Mouse (Mus musculus) forebrain, embryonic 10.5 days (tissue): Measurements from ENCODE around the gene Map3k4. TPM values are rescaled to one million over a fixed set of nuclear protein-coding genes. Genes with fewer than 3 reads are reported as not detected.

ENCODE experiments used
- DNase-seq: peaks from one replicate; pipeline ENCODE4 v3.0.0-alpha.2; 2017; ENCODE audit warnings: low spot score; ENCODE audit errors: extremely low spot score
- H3K27ac ChIP-seq: fragments of 300-500 bp; sonication (generic); 2 replicates; pipeline ENCODE4 v1.5.1; 2016; ENCODE audit warnings: mild to moderate bottlenecking
- H3K27me3 ChIP-seq: fragments of 300-500 bp; sonication (generic); 2 replicates; pipeline ENCODE4 v1.6.1; 2016; ENCODE audit warnings: mild to moderate bottlenecking; ENCODE audit not compliant: poor library complexity, severe bottlenecking
- H3K36me3 ChIP-seq: fragments of 300-500 bp; sonication (generic); replicated peaks from 2 replicates; pipeline ENCODE4 v1.6.1; 2016; ENCODE audit warnings: mild to moderate bottlenecking, moderate library complexity
- H3K4me1 ChIP-seq: fragments of 300-500 bp; sonication (generic); 2 replicates; pipeline ENCODE4 v1.6.1; 2016
- H3K4me3 ChIP-seq: fragments of 300-500 bp; sonication (generic); 2 replicates; pipeline ENCODE4 v1.5.1; 2016; ENCODE audit warnings: mild to moderate bottlenecking, moderate library complexity
- H3K9me3 ChIP-seq: fragments of 300-500 bp; sonication (generic); 2 replicates; pipeline ENCODE4 v1.6.1; 2016; ENCODE audit warnings: mild to moderate bottlenecking, moderate library complexity
- WGBS: fragments of 180-500 bp; shearing (Covaris S2); methylation state at CpG from one replicate; pipeline ENCODE4 v1.1.7; 2016; 5-methylcytosine and 5-hydroxymethylcytosine counted together
- polyA plus RNA-seq: library from polyadenylated mRNA; unstranded; fragments of >200 nt; fragmentation: Nextera tagmentation; extraction: Ambion mirVana; gene quantifications from 2 replicates; pipeline ENCODE4 v1.2.1, GENCODE M21; 2016

Gene Map3k4
- polyA plus RNA-seq, 1 experiment from 2014 or later, result 49.5 TPM

DNA sequence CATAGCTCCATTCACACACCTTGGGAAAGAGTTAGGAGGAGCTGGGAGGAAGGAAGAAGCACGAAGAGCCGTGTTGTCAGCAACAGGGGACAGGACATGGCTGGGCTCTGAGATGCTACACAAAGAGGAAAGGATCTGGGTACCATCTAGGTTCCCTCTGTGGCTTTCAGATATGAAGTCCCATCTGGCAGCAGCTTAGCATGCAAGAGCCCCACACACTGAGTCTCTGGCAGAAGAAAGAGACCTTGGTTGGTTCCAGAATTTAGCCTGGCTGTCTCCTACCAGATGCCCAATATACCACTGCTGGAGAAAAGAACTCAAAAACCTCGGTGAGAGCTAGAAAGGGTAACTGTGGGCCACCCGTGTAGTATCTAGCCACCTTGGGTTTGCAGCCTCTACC, 41.3 kb downstream of the Map3k4 start:
- H3K27ac ChIP-seq, result no peak overlapping the region
- H3K9me3 ChIP-seq, result no peaks in the 10 kb centered on the region
- 88% methylated on average over 4 of the region's 4 CpGs for WGBS
- no peak for DNase-seq
- peaks cover 41% of the 10 kb centered on the region for H3K36me3 ChIP-seq
- H3K4me1 ChIP-seq, result no peaks in the 10 kb centered on the region
- no peak overlapping the region for H3K4me3 ChIP-seq
- H3K27me3 ChIP-seq, result no peaks in the 10 kb centered on the region

DNA sequence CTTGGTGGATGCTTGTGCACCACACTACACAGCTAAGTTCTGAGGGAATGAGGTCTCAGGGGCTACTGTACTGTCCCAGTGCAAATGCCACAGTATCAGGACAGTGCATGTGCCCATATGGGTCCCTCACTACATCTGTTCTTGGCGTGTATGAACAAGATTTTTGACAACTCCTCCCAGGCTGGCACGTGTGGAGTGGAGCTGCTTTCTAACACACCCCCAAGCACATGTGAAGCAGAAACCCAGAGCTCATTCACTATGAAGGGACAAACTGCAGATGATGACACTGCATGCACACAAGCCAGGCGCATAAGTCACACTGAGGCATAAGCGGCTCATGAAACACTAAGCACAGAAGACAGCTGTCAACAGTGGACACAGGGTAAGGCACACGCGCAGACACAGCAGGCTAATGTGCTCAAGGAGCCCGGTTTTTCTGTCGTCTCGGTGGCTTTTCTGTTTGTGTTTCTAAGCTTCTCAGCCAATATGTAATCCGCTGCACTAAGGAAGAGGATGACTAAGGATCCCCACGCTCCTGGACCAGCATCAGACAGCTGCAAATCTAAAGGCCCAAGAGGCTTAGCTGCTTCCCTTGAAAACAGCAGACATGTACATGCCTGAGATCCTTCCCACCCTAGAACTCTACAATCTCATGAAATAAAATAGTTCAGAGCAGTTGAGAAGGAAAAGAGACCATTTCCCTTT, 41.9 kb downstream of the Map3k4 start:
- DNase-seq, result no peak
- no peak overlapping the region for H3K27ac ChIP-seq
- H3K9me3 ChIP-seq, result no peaks in the 10 kb centered on the region
- no peak overlapping the region for H3K4me3 ChIP-seq
- peaks cover 46% of the 10 kb centered on the region for H3K36me3 ChIP-seq
- H3K4me1 ChIP-seq, result no peaks in the 10 kb centered on the region
- 90% methylated on average over 11 of the region's 11 CpGs for WGBS
- no peaks in the 10 kb centered on the region for H3K27me3 ChIP-seq

DNA sequence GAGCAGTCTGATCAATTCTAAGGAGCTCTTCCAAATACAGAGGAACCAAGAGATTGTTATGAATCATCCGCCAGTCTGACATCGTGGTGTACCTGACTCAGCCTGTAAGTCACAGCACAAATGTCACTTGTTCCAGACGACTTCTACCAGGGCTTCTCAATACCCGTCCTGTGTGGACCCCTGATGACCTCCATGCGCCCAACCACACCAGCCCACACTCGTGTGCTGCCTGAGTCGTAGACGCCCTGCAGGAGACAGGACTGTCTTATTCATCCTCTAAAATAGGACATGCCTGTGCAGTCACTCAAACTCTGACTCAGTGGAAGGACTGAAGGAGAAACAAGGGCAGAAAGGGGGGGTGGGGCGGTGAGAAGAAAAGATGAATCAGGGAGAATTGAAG, 42.8 kb downstream of the Map3k4 start:
- no peak overlapping the region for H3K27ac ChIP-seq
- H3K4me3 ChIP-seq, result no peak overlapping the region
- 87% methylated on average over 9 of the region's 9 CpGs for WGBS
- H3K36me3 ChIP-seq, result peaks cover 55% of the 10 kb centered on the region
- H3K4me1 ChIP-seq, result no peaks in the 10 kb centered on the region
- no peak for DNase-seq
- H3K27me3 ChIP-seq, result no peaks in the 10 kb centered on the region
- no peaks in the 10 kb centered on the region for H3K9me3 ChIP-seq

DNA sequence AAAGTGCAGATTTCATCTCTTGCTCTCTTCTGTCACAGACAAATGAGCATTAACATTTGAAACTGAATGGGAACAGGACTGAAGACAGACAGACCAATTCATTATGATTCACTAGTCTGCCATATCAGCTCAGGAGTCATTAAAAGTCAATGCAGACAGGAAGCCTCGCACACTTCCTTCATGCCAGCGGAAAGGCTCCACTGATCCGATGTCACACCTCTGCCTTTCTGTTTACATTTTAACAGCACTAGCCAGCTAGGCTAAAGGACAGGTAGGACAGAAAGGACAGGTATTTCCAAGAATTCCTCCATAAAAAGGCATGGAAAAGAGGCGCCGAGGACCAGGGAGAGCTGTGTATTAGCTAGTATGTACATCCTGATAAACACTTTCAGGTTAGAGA, 45.6 kb downstream of the Map3k4 start:
- Histone ChIP-seq H3K4me3 (no peak overlapping the region), H3K36me3 (peaks cover 78% of the 10 kb centered on the region), H3K4me1 (no peaks in the 10 kb centered on the region), H3K27me3 (no peaks in the 10 kb centered on the region), H3K27ac (no peak overlapping the region), H3K9me3 (no peaks in the 10 kb centered on the region)
- no peak for DNase-seq
- 92% methylated on average over 5 of the region's 5 CpGs for WGBS

DNA sequence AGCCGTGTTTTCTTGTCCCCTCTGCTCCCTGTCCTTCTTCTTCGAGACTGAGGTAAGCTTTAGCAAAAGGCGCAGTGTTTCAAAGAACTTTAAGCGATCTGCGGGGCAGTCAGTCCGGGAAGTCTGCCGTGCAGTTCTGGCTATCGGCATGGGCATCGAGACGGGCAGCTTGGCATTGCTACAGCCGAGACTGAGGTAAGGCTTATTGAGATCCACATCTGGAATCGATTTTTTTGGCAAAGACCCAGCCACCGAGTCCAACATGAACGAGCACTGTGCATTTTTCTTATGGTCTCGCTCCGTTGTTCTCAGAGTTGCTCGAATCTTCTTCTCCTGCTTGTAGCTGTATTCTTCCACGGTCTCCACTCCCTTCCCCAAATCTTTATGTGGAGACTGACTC, 46.8 kb downstream of the Map3k4 start:
- H3K36me3 ChIP-seq, result peaks cover 70% of the 10 kb centered on the region
- H3K27ac ChIP-seq, result no peak overlapping the region
- no peak for DNase-seq
- H3K4me3 ChIP-seq, result no peak overlapping the region
- no peaks in the 10 kb centered on the region for H3K9me3 ChIP-seq
- WGBS, result 95% methylated on average over 18 of the region's 18 CpGs
- no peaks in the 10 kb centered on the region for H3K27me3 ChIP-seq
- H3K4me1 ChIP-seq, result peaks cover 3% of the 10 kb centered on the region; the same call in 1 of the 2 replicates

DNA sequence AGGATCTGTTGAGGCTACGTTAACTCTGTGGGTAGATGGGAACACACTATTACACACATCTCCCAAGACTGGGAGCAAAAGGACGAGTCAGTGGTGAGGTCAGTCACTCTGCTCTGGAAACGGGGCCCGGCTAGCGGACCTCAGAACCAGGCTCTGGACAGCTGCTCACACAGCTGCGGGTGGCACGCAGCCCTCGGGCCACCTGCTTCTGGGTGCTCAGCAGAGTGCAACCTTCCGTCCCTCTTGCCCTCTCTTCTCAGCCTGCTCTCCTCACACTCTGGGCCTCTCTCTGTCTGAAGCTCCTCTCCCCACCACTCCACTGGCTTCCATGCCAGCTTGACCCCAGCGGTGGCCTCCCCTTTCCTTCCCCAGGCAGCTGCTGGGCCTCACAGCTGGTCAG, 50.1 kb downstream of the Map3k4 start:
- Histone ChIP-seq H3K27me3 (no peaks in the 10 kb centered on the region), H3K36me3 (peaks cover 58% of the 10 kb centered on the region), H3K9me3 (no peaks in the 10 kb centered on the region), H3K4me3 (no peak overlapping the region), H3K27ac (peak overlapping the region; percentile 21; the same call in 1 of the 2 replicates), H3K4me1 (peaks cover 14% of the 10 kb centered on the region)
- 87% methylated on average over 10 of the region's 10 CpGs for WGBS
- no peak for DNase-seq

DNA sequence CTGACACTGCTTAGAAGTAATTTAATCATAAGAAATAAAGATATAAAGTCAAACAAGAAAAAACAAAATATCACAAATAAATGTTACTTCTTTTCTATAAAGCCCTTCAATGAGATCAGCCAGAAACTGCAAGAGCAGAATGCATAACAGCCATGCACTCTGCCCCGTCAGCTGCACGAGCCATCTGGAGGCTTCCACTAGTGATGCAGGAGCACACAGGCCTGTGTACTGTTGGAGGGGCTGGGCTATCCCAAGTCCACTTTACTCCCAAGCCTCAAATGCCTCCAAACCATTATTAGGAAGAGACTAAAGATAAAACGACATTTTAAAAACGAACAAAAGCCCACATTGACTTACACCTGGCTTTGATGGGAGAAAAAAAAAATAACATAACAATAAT, 50.5 kb downstream of the Map3k4 start:
- no peak overlapping the region for H3K27ac ChIP-seq
- H3K4me1 ChIP-seq, result peaks cover 14% of the 10 kb centered on the region
- 95% methylated on average over 4 of the region's 4 CpGs for WGBS
- H3K36me3 ChIP-seq, result peaks cover 63% of the 10 kb centered on the region
- no peaks in the 10 kb centered on the region for H3K27me3 ChIP-seq
- H3K9me3 ChIP-seq, result no peaks in the 10 kb centered on the region
- DNase-seq, result no peak
- H3K4me3 ChIP-seq, result no peak overlapping the region

DNA sequence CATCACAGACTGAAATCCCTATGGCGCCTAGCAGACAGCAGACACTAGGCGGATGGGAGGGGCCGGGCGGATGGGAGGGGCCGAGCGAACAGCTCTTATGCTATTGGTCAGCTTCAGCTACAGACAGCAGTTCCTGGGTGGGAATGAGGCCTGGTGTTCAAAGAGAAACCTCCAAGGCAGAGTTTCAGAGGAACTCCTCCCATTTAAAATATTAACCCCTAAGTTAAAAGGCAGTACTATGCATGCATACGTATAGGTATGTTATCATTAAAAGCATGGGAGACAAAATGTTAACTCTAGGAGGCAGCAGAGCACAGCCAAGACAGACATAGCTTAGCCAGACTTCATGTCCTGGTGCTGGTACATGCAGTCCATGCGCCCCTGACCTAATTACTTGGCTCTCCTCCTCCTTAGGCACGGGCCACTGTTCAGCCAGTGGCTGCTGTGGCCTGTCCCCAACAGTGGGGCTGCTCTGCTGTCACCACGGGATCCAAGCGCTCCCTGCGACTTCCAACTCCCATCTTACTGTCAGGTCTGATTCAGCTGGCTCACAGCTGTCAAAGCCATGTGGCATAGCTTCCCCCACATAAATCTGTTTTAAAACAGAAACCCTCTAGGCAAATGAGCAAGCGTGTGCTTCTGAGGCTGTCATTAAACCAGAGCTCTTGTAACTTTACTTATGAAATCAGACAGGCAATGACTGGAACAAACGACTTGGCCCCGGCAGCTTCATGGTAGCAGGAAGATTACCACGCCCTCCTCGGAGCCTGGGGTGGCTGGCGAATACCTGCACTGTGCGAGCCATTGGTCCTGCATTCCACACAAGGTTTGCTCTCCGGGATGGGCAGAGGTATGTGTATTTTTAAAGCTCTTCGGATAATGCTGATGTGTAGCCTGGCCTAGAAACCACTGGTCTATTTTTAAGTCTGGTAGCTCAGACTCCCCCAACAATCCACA, 52.3 kb downstream of the Map3k4 start:
- H3K9me3 ChIP-seq, result no peaks in the 10 kb centered on the region
- peak overlapping the region; percentile 20; the same call in 1 of the 2 replicates for H3K27ac ChIP-seq
- WGBS, result 77% methylated on average over 21 of the region's 21 CpGs
- H3K4me1 ChIP-seq, result peaks cover 14% of the 10 kb centered on the region
- peaks cover 53% of the 10 kb centered on the region for H3K36me3 ChIP-seq
- H3K27me3 ChIP-seq, result no peaks in the 10 kb centered on the region
- H3K4me3 ChIP-seq, result no peak overlapping the region
- DNase-seq, result peak; percentile 35

DNA sequence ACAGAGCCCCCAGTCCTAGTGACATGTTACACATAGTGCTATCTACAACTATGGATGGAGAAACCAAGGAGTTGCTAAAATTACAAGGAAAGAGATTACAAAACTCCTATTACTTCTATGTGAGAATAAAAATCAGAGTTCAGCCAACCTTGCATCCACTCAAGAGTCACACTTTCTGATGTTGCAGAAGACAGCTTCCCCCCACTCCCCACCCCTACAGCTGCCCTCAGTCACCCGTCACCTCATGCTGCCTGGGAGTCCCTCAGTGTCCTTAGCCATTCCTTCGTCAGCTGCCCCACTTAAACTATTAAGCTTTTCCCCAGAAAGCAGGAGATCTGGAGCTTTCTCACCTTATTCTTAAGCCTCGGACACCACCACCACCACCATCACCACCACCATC, 54.3 kb downstream of the Map3k4 start:
- Histone ChIP-seq H3K9me3 (no peaks in the 10 kb centered on the region), H3K36me3 (peaks cover 53% of the 10 kb centered on the region), H3K4me1 (peaks cover 14% of the 10 kb centered on the region), H3K27me3 (no peaks in the 10 kb centered on the region), H3K27ac (no peak overlapping the region), H3K4me3 (no peak overlapping the region)
- no peak for DNase-seq
- 96% methylated on average over 3 of the region's 3 CpGs for WGBS

DNA sequence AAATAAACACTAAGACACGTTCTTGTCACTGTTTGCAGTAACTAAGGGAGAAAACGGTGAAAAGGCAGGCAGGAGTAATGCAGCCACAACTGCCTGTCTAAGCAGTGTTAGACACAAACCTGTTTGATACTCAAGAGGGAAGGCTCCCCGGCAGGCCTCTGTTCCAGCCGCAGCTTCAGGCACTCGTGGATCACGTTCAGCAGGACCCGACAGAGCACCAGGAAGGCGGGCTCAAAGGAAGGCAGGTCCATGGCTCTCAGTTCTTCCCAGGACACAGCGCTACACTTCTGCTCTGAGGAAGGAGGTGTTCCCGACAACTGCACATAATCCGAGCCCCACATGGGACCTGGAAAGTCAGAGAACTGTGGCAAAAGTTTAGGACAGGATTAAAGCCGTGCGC, 54.8 kb downstream of the Map3k4 start:
- no peak overlapping the region for H3K27ac ChIP-seq
- H3K36me3 ChIP-seq, result peaks cover 53% of the 10 kb centered on the region
- H3K4me3 ChIP-seq, result no peak overlapping the region
- H3K27me3 ChIP-seq, result no peaks in the 10 kb centered on the region
- 89% methylated on average over 13 of the region's 13 CpGs for WGBS
- no peak for DNase-seq
- H3K9me3 ChIP-seq, result no peaks in the 10 kb centered on the region
- peaks cover 14% of the 10 kb centered on the region for H3K4me1 ChIP-seq

DNA sequence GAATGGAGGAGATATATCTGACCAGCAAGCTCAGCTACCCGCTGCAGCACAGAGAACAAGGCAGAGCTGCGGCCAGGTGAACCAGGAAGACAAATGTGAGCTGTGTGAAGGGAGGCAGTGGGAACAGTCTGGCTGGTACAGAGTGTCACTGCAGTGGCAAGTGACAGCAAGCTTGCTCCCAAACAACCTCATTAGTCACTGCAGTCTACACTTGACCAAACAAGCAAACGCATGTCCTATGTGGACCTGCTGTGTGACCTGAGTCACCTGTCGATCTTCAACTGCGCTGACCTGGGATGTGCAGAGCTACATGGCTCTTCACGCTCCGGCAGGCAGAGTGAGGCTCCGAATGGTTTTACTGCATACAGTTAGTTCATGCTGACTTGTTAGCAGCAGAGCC, 55.7 kb downstream of the Map3k4 start:
- Histone ChIP-seq H3K4me1 (peaks cover 14% of the 10 kb centered on the region), H3K27ac (no peak overlapping the region), H3K9me3 (no peaks in the 10 kb centered on the region), H3K27me3 (no peaks in the 10 kb centered on the region), H3K36me3 (peaks cover 59% of the 10 kb centered on the region), H3K4me3 (no peak overlapping the region)
- WGBS, result 96% methylated on average over 8 of the region's 8 CpGs
- no peak for DNase-seq

DNA sequence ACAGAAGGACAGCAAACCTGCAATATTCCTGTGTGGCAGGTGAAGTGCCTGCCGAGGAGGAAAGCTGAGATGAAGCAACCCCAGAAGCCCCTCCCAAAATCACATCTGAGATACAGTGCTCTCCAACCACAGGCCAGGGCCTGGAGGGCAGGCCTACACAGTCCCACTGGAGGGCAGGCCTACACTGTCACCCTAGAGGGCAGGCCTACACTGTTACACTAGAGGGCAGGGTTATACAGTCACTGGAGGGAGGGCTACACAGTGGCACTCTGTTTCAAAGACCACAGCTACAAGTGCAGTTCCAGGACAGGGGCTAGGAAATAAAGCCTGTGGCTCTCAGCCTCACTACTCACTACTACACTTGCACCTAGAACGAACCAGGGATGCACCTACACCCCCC, 56.7 kb downstream of the Map3k4 start:
- no peak for DNase-seq
- no peaks in the 10 kb centered on the region for H3K27me3 ChIP-seq
- peaks cover 65% of the 10 kb centered on the region for H3K36me3 ChIP-seq
- WGBS, result 86% methylated on average over 2 of the region's 2 CpGs
- no peaks in the 10 kb centered on the region for H3K9me3 ChIP-seq
- H3K4me1 ChIP-seq, result peaks cover 10% of the 10 kb centered on the region
- H3K27ac ChIP-seq, result no peak overlapping the region
- no peak overlapping the region for H3K4me3 ChIP-seq

DNA sequence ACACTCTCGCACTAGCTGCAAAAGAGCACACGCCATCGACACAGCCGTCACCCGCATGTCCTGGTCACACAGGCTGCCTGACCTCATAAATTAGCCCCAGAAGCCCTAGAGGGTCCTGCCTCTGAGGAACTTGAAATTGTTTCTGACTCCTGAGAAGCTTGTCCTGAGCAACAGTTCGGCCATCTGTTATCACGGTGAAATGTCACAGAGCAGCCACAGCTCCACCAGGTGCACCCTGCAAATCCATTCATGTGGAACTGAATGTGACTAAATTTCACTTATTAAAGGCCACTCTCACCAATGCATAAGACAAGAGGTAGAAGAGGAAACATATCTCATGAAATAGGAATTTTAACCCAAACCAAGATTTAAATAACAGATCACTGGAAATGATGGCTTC, 57.2 kb downstream of the Map3k4 start:
- no peak overlapping the region for H3K27ac ChIP-seq
- H3K4me3 ChIP-seq, result no peak overlapping the region
- H3K9me3 ChIP-seq, result no peaks in the 10 kb centered on the region
- H3K4me1 ChIP-seq, result peaks cover 7% of the 10 kb centered on the region
- DNase-seq, result no peak
- 91% methylated on average over 7 of the region's 7 CpGs for WGBS
- H3K36me3 ChIP-seq, result peaks cover 67% of the 10 kb centered on the region
- no peaks in the 10 kb centered on the region for H3K27me3 ChIP-seq
